Mouse (Mus musculus): ENCODE measurements at regions not wholly inside any gene's neighbourhood (a gene's known extent, or its start where the extent isn't known, plus 50 kb on each side); places are given as distances from the start of the nearest gene placed in this dataset.
"Not testable (repeated sequence)": the region's sequence is repeated elsewhere in the genome, so short reads cannot be mapped to it uniquely, and the experiment has no call there.

GRCm38 (mm10) chr15:52464226-52465138, 1420.2 kb upstream of the Gm7489 start:
- Histone ChIP-seq H3K4me3 (ENCODE audit: low read depth, low read length) (no peak overlapping the region), H3K4me1 (ENCODE audit: control insufficient read depth, low read depth, low read length) (no peaks in the 10 kb centered on the region), H3K27me3 (ENCODE audit: control insufficient read depth, insufficient read depth, low read depth, low read length) (no peaks in the 10 kb centered on the region), H3K4me2 (ENCODE audit: low read depth, low read length) (no peak overlapping the region), H3K36me3 (ENCODE audit: control insufficient read depth, insufficient read depth) (no peaks in the 10 kb centered on the region), H3K9me3 (replicated peaks; ENCODE audit: control insufficient read depth, low read length) (no peaks in the 10 kb centered on the region), H3K27ac (ENCODE audit: low read length) (no peak overlapping the region), H3K9ac (ENCODE audit: low read depth, low read length) (no peak overlapping the region)
- 37% methylated on average over 8 of the region's 8 CpGs for WGBS (ENCODE audit: insufficient replicate concordance)
- ATAC-seq (ENCODE audit: low read depth), result no peak

- ATAC-seq (ENCODE audit: low read depth); H3K36me3 ChIP-seq (ENCODE audit: control insufficient read depth, insufficient read depth); H3K27ac ChIP-seq (ENCODE audit: low read length); H3K4me2 ChIP-seq (ENCODE audit: low read depth, low read length); H3K4me1 ChIP-seq (ENCODE audit: control insufficient read depth, low read depth, low read length); H3K27me3 ChIP-seq (ENCODE audit: control insufficient read depth, insufficient read depth, low read depth, low read length); H3K9ac ChIP-seq (ENCODE audit: low read depth, low read length); H3K4me3 ChIP-seq (ENCODE audit: low read depth, low read length); H3K9me3 ChIP-seq (replicated peaks; ENCODE audit: control insufficient read depth, low read length): not testable (repeated sequence)
- 76% methylated on average over 14 of the region's 20 CpGs for WGBS (ENCODE audit: insufficient replicate concordance)
Observed at GRCm38 (mm10) chr15:52478124-52478523, 1406.6 kb upstream of the Gm7489 start.

- H3K27me3 ChIP-seq (ENCODE audit: control insufficient read depth, insufficient read depth, low read depth, low read length), result no peaks in the 10 kb centered on the region
- no peak overlapping the region for H3K4me2 ChIP-seq (ENCODE audit: low read depth, low read length)
- no peaks in the 10 kb centered on the region for H3K36me3 ChIP-seq (ENCODE audit: control insufficient read depth, insufficient read depth)
- no peak overlapping the region for H3K9ac ChIP-seq (ENCODE audit: low read depth, low read length)
- no peak overlapping the region for H3K4me3 ChIP-seq (ENCODE audit: low read depth, low read length)
- 42% methylated on average over 3 of the region's 3 CpGs for WGBS (ENCODE audit: insufficient replicate concordance)
- ATAC-seq (ENCODE audit: low read depth), result no peak
- no peaks in the 10 kb centered on the region for H3K9me3 ChIP-seq (replicated peaks; ENCODE audit: control insufficient read depth, low read length)
- no peaks in the 10 kb centered on the region for H3K4me1 ChIP-seq (ENCODE audit: control insufficient read depth, low read depth, low read length)
- H3K27ac ChIP-seq (ENCODE audit: low read length), result no peak overlapping the region
Observed at GRCm38 (mm10) chr15:52480834-52481233, 1403.9 kb upstream of the Gm7489 start.

- Histone ChIP-seq H3K36me3 (ENCODE audit: control insufficient read depth, insufficient read depth) (no peaks in the 10 kb centered on the region), H3K4me2 (ENCODE audit: low read depth, low read length) (no peak overlapping the region), H3K4me1 (ENCODE audit: control insufficient read depth, low read depth, low read length) (no peaks in the 10 kb centered on the region), H3K27me3 (ENCODE audit: control insufficient read depth, insufficient read depth, low read depth, low read length) (no peaks in the 10 kb centered on the region), H3K9ac (ENCODE audit: low read depth, low read length) (no peak overlapping the region), H3K9me3 (replicated peaks; ENCODE audit: control insufficient read depth, low read length) (no peaks in the 10 kb centered on the region), H3K27ac (ENCODE audit: low read length) (no peak overlapping the region), H3K4me3 (ENCODE audit: low read depth, low read length) (no peak overlapping the region)
- no peak for ATAC-seq (ENCODE audit: low read depth)
- 61% methylated on average over 5 of the region's 5 CpGs for WGBS (ENCODE audit: insufficient replicate concordance)
Observed at GRCm38 (mm10) chr15:52483598-52484165, 1401.0 kb upstream of the Gm7489 start.

GRCm38 (mm10) chr15:52484276-52484675, 1400.4 kb upstream of the Gm7489 start:
- 53% methylated on average over 5 of the region's 5 CpGs for WGBS (ENCODE audit: insufficient replicate concordance)
- Histone ChIP-seq H3K4me2 (ENCODE audit: low read depth, low read length) (no peak overlapping the region), H3K9me3 (replicated peaks; ENCODE audit: control insufficient read depth, low read length) (no peaks in the 10 kb centered on the region), H3K36me3 (ENCODE audit: control insufficient read depth, insufficient read depth) (no peaks in the 10 kb centered on the region), H3K4me3 (ENCODE audit: low read depth, low read length) (no peak overlapping the region), H3K9ac (ENCODE audit: low read depth, low read length) (no peak overlapping the region), H3K4me1 (ENCODE audit: control insufficient read depth, low read depth, low read length) (no peaks in the 10 kb centered on the region), H3K27me3 (ENCODE audit: control insufficient read depth, insufficient read depth, low read depth, low read length) (no peaks in the 10 kb centered on the region), H3K27ac (ENCODE audit: low read length) (no peak overlapping the region)
- ATAC-seq (ENCODE audit: low read depth), result no peak

- H3K4me1 ChIP-seq (ENCODE audit: control insufficient read depth, low read depth, low read length), result no peaks in the 10 kb centered on the region
- no peaks in the 10 kb centered on the region for H3K9me3 ChIP-seq (replicated peaks; ENCODE audit: control insufficient read depth, low read length)
- no peak overlapping the region for H3K9ac ChIP-seq (ENCODE audit: low read depth, low read length)
- H3K4me3 ChIP-seq (ENCODE audit: low read depth, low read length), result no peak overlapping the region
- 29% methylated on average over 9 of the region's 9 CpGs for WGBS (ENCODE audit: insufficient replicate concordance)
- no peak for ATAC-seq (ENCODE audit: low read depth)
- H3K27me3 ChIP-seq (ENCODE audit: control insufficient read depth, insufficient read depth, low read depth, low read length), result no peaks in the 10 kb centered on the region
- no peak overlapping the region for H3K4me2 ChIP-seq (ENCODE audit: low read depth, low read length)
- no peak overlapping the region for H3K27ac ChIP-seq (ENCODE audit: low read length)
- H3K36me3 ChIP-seq (ENCODE audit: control insufficient read depth, insufficient read depth), result no peaks in the 10 kb centered on the region
Observed at GRCm38 (mm10) chr15:52505278-52505831, 1379.4 kb upstream of the Gm7489 start.

- Histone ChIP-seq H3K36me3 (ENCODE audit: control insufficient read depth, insufficient read depth) (no peaks in the 10 kb centered on the region), H3K4me3 (ENCODE audit: low read depth, low read length) (no peak overlapping the region), H3K4me2 (ENCODE audit: low read depth, low read length) (no peak overlapping the region), H3K27ac (ENCODE audit: low read length) (no peak overlapping the region), H3K4me1 (ENCODE audit: control insufficient read depth, low read depth, low read length) (no peaks in the 10 kb centered on the region), H3K9me3 (replicated peaks; ENCODE audit: control insufficient read depth, low read length) (no peaks in the 10 kb centered on the region), H3K9ac (ENCODE audit: low read depth, low read length) (no peak overlapping the region), H3K27me3 (ENCODE audit: control insufficient read depth, insufficient read depth, low read depth, low read length) (no peaks in the 10 kb centered on the region)
- 4% methylated on average over 7 of the region's 7 CpGs for WGBS (ENCODE audit: insufficient replicate concordance)
- ATAC-seq (ENCODE audit: low read depth), result no peak
Observed at GRCm38 (mm10) chr15:52506930-52507329, 1377.8 kb upstream of the Gm7489 start.

GRCm38 (mm10) chr15:52508609-52509008, 1376.1 kb upstream of the Gm7489 start:
- Histone ChIP-seq H3K36me3 (ENCODE audit: control insufficient read depth, insufficient read depth) (no peaks in the 10 kb centered on the region), H3K27me3 (ENCODE audit: control insufficient read depth, insufficient read depth, low read depth, low read length) (no peaks in the 10 kb centered on the region), H3K4me3 (ENCODE audit: low read depth, low read length) (no peak overlapping the region), H3K4me1 (ENCODE audit: control insufficient read depth, low read depth, low read length) (no peaks in the 10 kb centered on the region), H3K9ac (ENCODE audit: low read depth, low read length) (no peak overlapping the region), H3K27ac (ENCODE audit: low read length) (no peak overlapping the region), H3K4me2 (ENCODE audit: low read depth, low read length) (no peak overlapping the region), H3K9me3 (replicated peaks; ENCODE audit: control insufficient read depth, low read length) (no peaks in the 10 kb centered on the region)
- WGBS (ENCODE audit: insufficient replicate concordance), result 47% methylated on average over 2 of the region's 2 CpGs
- no peak for ATAC-seq (ENCODE audit: low read depth)

- Histone ChIP-seq H3K9ac (ENCODE audit: low read depth, low read length) (no peak overlapping the region), H3K27ac (ENCODE audit: low read length) (no peak overlapping the region), H3K4me3 (ENCODE audit: low read depth, low read length) (no peak overlapping the region), H3K36me3 (ENCODE audit: control insufficient read depth, insufficient read depth) (no peaks in the 10 kb centered on the region), H3K4me1 (ENCODE audit: control insufficient read depth, low read depth, low read length) (no peaks in the 10 kb centered on the region), H3K9me3 (replicated peaks; ENCODE audit: control insufficient read depth, low read length) (no peaks in the 10 kb centered on the region), H3K4me2 (ENCODE audit: low read depth, low read length) (no peak overlapping the region), H3K27me3 (ENCODE audit: control insufficient read depth, insufficient read depth, low read depth, low read length) (no peaks in the 10 kb centered on the region)
- ATAC-seq (ENCODE audit: low read depth), result no peak
- 29% methylated on average over 4 of the region's 4 CpGs for WGBS (ENCODE audit: insufficient replicate concordance)
Observed at GRCm38 (mm10) chr15:52510137-52510536, 1374.6 kb upstream of the Gm7489 start.

All from liver, embryonic 16.5 days (tissue).